Mouse (Mus musculus): ENCODE measurements around the gene Sync.

DNA sequence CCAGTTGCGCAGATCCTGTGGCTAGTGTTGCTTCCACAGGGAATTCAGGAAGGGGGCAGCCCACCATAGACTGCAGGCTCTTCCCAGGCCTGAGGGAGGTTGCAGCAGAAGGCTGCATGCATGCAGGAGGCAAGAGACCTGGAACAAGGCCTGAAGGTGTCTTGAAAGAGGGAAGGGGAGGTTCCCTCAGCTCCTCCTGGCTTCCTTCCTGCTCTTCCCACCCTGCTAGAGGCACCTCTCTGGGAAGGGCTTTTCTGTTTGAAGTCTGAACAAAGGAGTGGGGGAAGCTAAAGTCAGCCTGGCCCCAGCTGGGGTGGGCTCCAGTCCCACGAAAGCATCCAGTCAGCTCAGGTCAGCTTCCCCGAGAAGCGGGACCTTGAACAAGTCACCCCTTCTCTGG lies 45.1 kb upstream of the Sync start:
- TF ChIP-seq NELFE (IDR thresholded peaks at IDR 0.05; ENCODE audit: low read depth, low read length) (no peak), MEF2A (IDR thresholded peaks at IDR 0.05; ENCODE audit: extremely low read depth, insufficient replicate concordance, low read depth, low read length, poor library complexity, severe bottlenecking) (no peak), CTCF (IDR thresholded peaks at IDR 0.05 in 2 of 3, conservative IDR thresholded peaks at IDR 0.05 in 1 of 3; ENCODE audit: control insufficient read depth in 1 of 3, insufficient read depth in 1 of 3, low read depth in 2 of 3, low read length in 3 of 3, poor library complexity in 1 of 3, severe bottlenecking in 1 of 3) (no peak), MAX (IDR thresholded peaks at IDR 0.05; ENCODE audit: low read length) (no peak)

Measured in MEL (cell line).